Mouse (Mus musculus) cerebellum, postnatal 25 days (tissue): Measurements from ENCODE around the gene Pitx1.

Source experiments
- DNase-seq, 2 experiments: peaks; one replicate each; pipeline ENCODE4 v3.0.0; 2021; ENCODE audit warnings: mixed read lengths in 2 of 2

Gene Pitx1

GRCm38 (mm10) chr13:55830833-55831721 is 4.9 kb downstream of the Pitx1 start:
- no peak for DNase-seq

- DNase-seq: peak in 1 of 2 experiments; percentile 22
Observed at GRCm38 (mm10) chr13:55830081-55830832, 5.7 kb downstream of the Pitx1 start.

- no peak for DNase-seq
Observed at GRCm38 (mm10) chr13:55829018-55829655, 6.9 kb downstream of the Pitx1 start.

GRCm38 (mm10) chr13:55828141-55829017 is 7.6 kb downstream of the Pitx1 start:
- peak in 1 of 2 experiments; percentile 23 for DNase-seq

GRCm38 (mm10) chr13:55827679-55828140 is 8.3 kb downstream of the Pitx1 start:
- no peak for DNase-seq

GRCm38 (mm10) chr13:55826796-55827678 is 9.0 kb downstream of the Pitx1 start:
- peak in 1 of 2 experiments; percentile 16 for DNase-seq

- peak in 1 of 2 experiments; percentile 44 for DNase-seq
Observed at GRCm38 (mm10) chr13:55826008-55826671, 9.9 kb downstream of the Pitx1 start.

- DNase-seq: no peak
Observed at GRCm38 (mm10) chr13:55825245-55825681, 10.7 kb downstream of the Pitx1 start.

GRCm38 (mm10) chr13:55824151-55824945 is 11.6 kb downstream of the Pitx1 start:
- no peak for DNase-seq

- DNase-seq: no peak
Observed at GRCm38 (mm10) chr13:55822499-55822898, 13.5 kb downstream of the Pitx1 start.

- no peak for DNase-seq
Observed at GRCm38 (mm10) chr13:55814834-55815233, 21.2 kb downstream of the Pitx1 start.

- DNase-seq: no peak
Observed at GRCm38 (mm10) chr13:55813490-55814016, 22.4 kb downstream of the Pitx1 start.

GRCm38 (mm10) chr13:55810947-55811346 is 25.0 kb downstream of the Pitx1 start:
- no peak for DNase-seq

- no peak for DNase-seq
Observed at GRCm38 (mm10) chr13:55809707-55810106, 26.3 kb downstream of the Pitx1 start.

- DNase-seq: no peak
Observed at GRCm38 (mm10) chr13:55809041-55809623, 26.9 kb downstream of the Pitx1 start.

- DNase-seq: no peak
Observed at GRCm38 (mm10) chr13:55803973-55804372, 32.0 kb downstream of the Pitx1 start.

GRCm38 (mm10) chr13:55801246-55801645 is 34.7 kb downstream of the Pitx1 start:
- DNase-seq: no peak

- DNase-seq: no peak
Observed at GRCm38 (mm10) chr13:55786120-55786519, 49.9 kb downstream of the Pitx1 start.

GRCm38 (mm10) chr13:55784268-55784667 is 51.7 kb downstream of the Pitx1 start, which contains the start of gene Catsper3:
Gene Catsper3 (plus strand): TSS chr13:55784568.
- DNase-seq: no peak
